Mouse (Mus musculus) midbrain, embryonic 13.5 days (tissue): ENCODE measurements around the gene Rsf1. TPM values are rescaled to one million over a fixed set of nuclear protein-coding genes. Genes with fewer than 3 reads are reported as not detected.

Experiments used
- ATAC-seq: fragments of 200-750 bp; cut with Nextera tagmentation; 2 replicates; pipeline ENCODE4 v1.8.0; 2017; ENCODE audit warnings: mild to moderate bottlenecking, moderate TSS enrichment, moderate library complexity
- H3K27ac ChIP-seq: fragments of 300-500 bp; sonication (generic); 2 replicates; pipeline ENCODE4 v1.5.1; 2015; ENCODE audit warnings: inconsistent platforms, mild to moderate bottlenecking, moderate library complexity
- H3K27me3 ChIP-seq: fragments of 300-500 bp; sonication (generic); 2 replicates; pipeline ENCODE4 v1.6.1; 2015; ENCODE audit warnings: mild to moderate bottlenecking, inconsistent platforms
- H3K36me3 ChIP-seq: fragments of 300-500 bp; sonication (generic); 2 replicates; pipeline ENCODE4 v1.6.1; 2015; ENCODE audit warnings: mild to moderate bottlenecking, inconsistent platforms
- H3K4me1 ChIP-seq: fragments of 300-500 bp; sonication (generic); replicated peaks from 2 replicates; pipeline ENCODE4 v1.6.1; 2015; ENCODE audit warnings: inconsistent platforms
- H3K4me2 ChIP-seq: fragments of 300-500 bp; sonication (generic); replicated peaks from 2 replicates; pipeline ENCODE4 v1.6.1; 2015; ENCODE audit warnings: moderate library complexity, mild to moderate bottlenecking, inconsistent platforms
- H3K4me3 ChIP-seq: fragments of 300-500 bp; sonication (generic); replicated peaks from 2 replicates; pipeline ENCODE4 v1.5.1; 2015; ENCODE audit warnings: mild to moderate bottlenecking, inconsistent platforms
- H3K9ac ChIP-seq: fragments of 300-500 bp; sonication (generic); replicated peaks from 2 replicates; pipeline ENCODE4 v1.6.1; 2015; ENCODE audit warnings: mild to moderate bottlenecking, inconsistent platforms
- H3K9me3 ChIP-seq: fragments of 300-500 bp; sonication (generic); 2 replicates; pipeline ENCODE4 v1.6.1; 2016; ENCODE audit warnings: mild to moderate bottlenecking, inconsistent platforms
- WGBS: fragments of 180-500 bp; shearing (Covaris S2); methylation state at CpG from one replicate; pipeline ENCODE4 v1.1.7; 2015; 5-methylcytosine and 5-hydroxymethylcytosine counted together
- polyA plus RNA-seq: library from polyadenylated mRNA; unstranded; fragments of >200 nt; fragmentation: Nextera tagmentation; extraction: Ambion mirVana; gene quantifications from 2 replicates; pipeline ENCODE4 v1.2.1, GENCODE M21; 2015

The Rsf1 gene
- polyA plus RNA-seq, result 35.6 and 40.9 TPM in 2 replicates

DNA sequence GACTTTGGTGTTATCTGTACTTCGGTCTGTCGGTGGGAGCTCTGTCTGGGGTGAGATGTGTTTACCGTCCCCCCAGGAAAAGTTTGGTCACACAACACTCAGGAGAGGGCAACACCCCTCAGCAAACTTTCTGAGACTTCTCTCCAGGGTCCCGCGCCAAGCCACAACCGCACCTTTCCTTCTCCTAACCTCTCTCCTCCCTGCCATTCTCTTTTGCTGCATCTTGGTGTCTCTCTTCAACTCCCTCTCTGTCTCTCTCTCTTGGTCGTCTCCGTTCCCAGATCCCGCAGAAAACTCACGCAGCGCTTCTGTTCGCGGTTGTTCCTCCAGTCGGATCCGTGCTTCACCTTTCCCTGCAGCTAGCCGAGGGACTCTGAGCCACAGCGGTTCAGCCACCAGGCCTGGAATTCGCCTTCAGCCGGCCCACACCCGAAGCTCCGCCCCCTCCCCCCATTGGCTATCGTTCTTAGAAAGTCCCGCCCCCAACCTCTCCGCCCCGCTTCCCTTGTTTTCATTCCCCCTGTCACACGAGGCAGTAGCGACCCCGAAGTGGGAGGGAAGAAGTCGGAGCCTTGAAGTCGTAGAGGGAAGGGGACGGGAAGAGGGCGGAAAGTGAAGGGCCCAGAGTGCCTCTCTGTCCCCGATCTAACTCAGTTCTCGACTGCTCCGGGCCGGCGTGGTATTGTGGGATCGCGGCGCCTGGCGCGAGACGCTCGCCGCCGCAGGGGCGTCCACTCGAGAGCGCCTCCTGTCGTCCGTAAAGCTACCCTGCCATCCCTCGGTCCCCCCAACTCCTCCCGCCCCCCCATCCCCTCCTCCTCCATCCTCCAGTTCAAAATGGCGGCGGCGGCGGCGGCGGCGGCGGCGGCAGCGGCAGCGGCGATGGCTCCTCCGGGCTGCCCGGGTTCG lies at the start of gene Rsf1, which contains the start of gene Aamdc:
TSS of gene Rsf1 (plus strand) at position 823 of the 909 bp plus-strand sequence.
TSS of gene Aamdc (minus strand) at position 431 of the 909 bp plus-strand sequence.
- Histone ChIP-seq H3K27me3 (no peaks in the 10 kb centered on the region), H3K9me3 (no peaks in the 10 kb centered on the region), H3K4me2 (peak within 1 kb of the TSS; percentile 77), H3K4me1 (peaks cover 22% of the 10 kb centered on the region), H3K4me3 (peak within 1 kb of the TSS; percentile 100), H3K9ac (peak within 1 kb of the TSS; percentile 100), H3K27ac (peak within 1 kb of the TSS; percentile 99), H3K36me3 (no peaks in the 10 kb centered on the region)
- ATAC-seq, result peak; percentile 98
- WGBS, result under 1% methylated on average over 66 of the region's 68 CpGs

DNA sequence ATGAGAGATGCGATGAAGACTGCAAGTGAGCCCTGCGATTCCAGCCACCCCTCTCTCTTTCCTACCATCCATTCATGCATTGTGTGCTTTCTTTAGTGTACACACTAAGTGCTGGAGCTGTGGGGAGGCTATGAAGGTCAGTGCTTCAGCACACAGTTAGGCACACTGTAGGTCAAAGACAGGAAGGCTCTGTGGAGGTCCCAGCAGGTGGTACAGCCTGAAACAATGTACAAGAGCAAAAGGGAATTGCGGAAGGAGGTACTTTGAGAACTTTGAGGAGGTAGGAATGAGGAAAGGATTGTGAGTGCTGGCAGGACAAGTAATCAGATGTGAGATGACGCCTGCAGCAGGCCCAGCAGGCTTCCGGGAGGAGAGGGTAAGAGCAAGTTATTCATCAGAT lies 44.2 kb upstream of the Rsf1 start:
- 87% methylated on average over 5 of the region's 5 CpGs for WGBS
- H3K9ac ChIP-seq, result no peak overlapping the region
- H3K27ac ChIP-seq, result no peak overlapping the region
- no peak overlapping the region for H3K4me3 ChIP-seq
- no peak for ATAC-seq
- H3K27me3 ChIP-seq, result no peaks in the 10 kb centered on the region
- no peak overlapping the region for H3K4me2 ChIP-seq
- no peaks in the 10 kb centered on the region for H3K9me3 ChIP-seq
- no peaks in the 10 kb centered on the region for H3K4me1 ChIP-seq
- H3K36me3 ChIP-seq, result peaks cover 95% of the 10 kb centered on the region

DNA sequence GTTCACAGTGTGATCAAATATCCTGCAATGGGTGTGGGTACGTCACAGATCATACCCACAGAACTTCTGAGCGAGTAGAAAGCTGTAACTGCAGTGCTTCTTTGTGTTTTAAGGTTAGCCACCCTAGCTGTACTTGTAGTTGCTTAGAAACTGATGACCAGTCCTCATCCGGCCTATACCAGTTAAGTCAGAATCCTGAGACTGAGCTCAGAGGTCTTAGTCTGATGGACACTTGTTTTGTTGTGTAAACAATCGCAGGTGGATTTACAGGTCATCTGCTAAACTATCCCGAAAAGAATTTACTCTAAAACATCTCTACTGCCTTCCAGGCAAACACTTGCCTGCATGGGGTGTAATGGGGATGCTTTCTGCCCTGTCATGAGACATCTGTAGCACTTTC lies 43.1 kb upstream of the Rsf1 start:
- no peak for ATAC-seq
- peaks cover 95% of the 10 kb centered on the region for H3K36me3 ChIP-seq

GRCm38 (mm10) chr7:97546462-97546861 lies 33.2 kb upstream of the Rsf1 start:
- H3K36me3 ChIP-seq, result peaks cover 28% of the 10 kb centered on the region
- H3K9me3 ChIP-seq, result peaks cover 7% of the 10 kb centered on the region; the same call in 1 of the 2 replicates
- no peak overlapping the region for H3K27ac ChIP-seq
- H3K9ac ChIP-seq, result no peak overlapping the region
- ATAC-seq, result no peak
- no peak overlapping the region for H3K4me2 ChIP-seq
- no peaks in the 10 kb centered on the region for H3K27me3 ChIP-seq
- no peaks in the 10 kb centered on the region for H3K4me1 ChIP-seq
- no peak overlapping the region for H3K4me3 ChIP-seq
- 90% methylated on average over 2 of the region's 2 CpGs for WGBS

More for the DNA sequence above, 43.1 kb upstream of the Rsf1 start:
- H3K4me1 ChIP-seq, result no peaks in the 10 kb centered on the region
- H3K27me3 ChIP-seq, result no peaks in the 10 kb centered on the region
- H3K9ac ChIP-seq, result no peak overlapping the region
- no peak overlapping the region for H3K4me3 ChIP-seq
- no peak overlapping the region for H3K4me2 ChIP-seq
- WGBS, result 93% methylated on average over 5 of the region's 5 CpGs
- H3K27ac ChIP-seq, result no peak overlapping the region
- no peaks in the 10 kb centered on the region for H3K9me3 ChIP-seq

- Histone ChIP-seq H3K36me3 (0 out of 2 replicates have a peak, but pooled peaks cover 4% of the 10 kb centered on the region), H3K9me3 (no peaks in the 10 kb centered on the region), H3K4me3 (no peak overlapping the region), H3K27ac (no peak overlapping the region), H3K4me1 (no peaks in the 10 kb centered on the region), H3K4me2 (no peak overlapping the region), H3K9ac (no peak overlapping the region), H3K27me3 (no peaks in the 10 kb centered on the region)
- ATAC-seq, result no peak
- 95% methylated on average over 10 of the region's 10 CpGs for WGBS
Observed at GRCm38 (mm10) chr7:97549301-97549700, 30.4 kb upstream of the Rsf1 start.

DNA sequence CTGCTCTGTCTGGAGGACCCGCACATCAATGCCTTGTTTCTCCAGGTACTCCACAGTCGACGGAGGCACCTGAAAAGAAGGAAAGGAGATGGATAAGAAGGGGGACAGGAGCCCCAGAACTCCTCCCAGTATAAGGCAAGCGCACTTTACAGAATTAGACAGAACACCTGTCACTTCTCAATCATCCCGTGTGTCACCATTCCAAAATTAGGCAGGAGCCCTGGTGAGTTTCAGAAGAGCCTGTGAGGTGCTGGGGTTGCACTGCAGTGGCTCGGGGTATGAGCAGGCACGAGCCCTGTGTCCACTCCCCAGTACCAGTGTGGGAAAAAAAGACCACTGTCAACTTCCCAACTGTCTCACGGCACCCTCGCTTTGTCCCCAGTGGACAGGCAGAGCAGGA lies 29.0 kb upstream of the Rsf1 start:
- no peak overlapping the region for H3K27ac ChIP-seq
- no peak overlapping the region for H3K4me3 ChIP-seq
- no peaks in the 10 kb centered on the region for H3K4me1 ChIP-seq
- 0 out of 2 replicates have a peak, but pooled peaks cover 8% of the 10 kb centered on the region for H3K36me3 ChIP-seq
- no peak overlapping the region for H3K4me2 ChIP-seq
- ATAC-seq, result no peak
- no peaks in the 10 kb centered on the region for H3K27me3 ChIP-seq
- H3K9me3 ChIP-seq, result no peaks in the 10 kb centered on the region
- H3K9ac ChIP-seq, result no peak overlapping the region
- WGBS, result 90% methylated on average over 9 of the region's 9 CpGs

GRCm38 (mm10) chr7:97563576-97563975 lies 16.1 kb upstream of the Rsf1 start:
- no peak for ATAC-seq
- 94% methylated on average over 2 of the region's 2 CpGs for WGBS
- Histone ChIP-seq H3K4me2 (no peak overlapping the region), H3K27ac (no peak overlapping the region), H3K9ac (no peak overlapping the region), H3K4me1 (no peaks in the 10 kb centered on the region), H3K9me3 (no peaks in the 10 kb centered on the region), H3K36me3 (no peaks in the 10 kb centered on the region), H3K27me3 (no peaks in the 10 kb centered on the region), H3K4me3 (no peak overlapping the region)

DNA sequence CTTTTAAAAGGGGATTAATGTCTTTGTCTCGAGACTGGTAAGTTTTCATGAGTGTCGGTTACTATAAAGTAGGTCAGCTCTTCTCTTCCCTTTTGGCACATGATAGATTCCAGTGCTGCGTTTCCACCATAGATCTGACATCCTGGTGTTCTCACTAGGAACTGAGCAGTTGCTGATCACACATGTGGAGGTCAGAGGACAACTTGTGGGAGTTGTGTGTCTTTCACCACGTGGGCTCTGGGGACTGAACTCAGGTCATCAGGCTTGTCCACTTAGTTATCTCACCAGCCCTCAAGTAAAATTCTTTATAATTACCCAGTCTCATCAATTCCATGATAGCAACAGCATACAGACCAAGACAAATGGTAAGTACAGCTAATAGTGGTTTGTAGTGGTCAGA lies 10.3 kb upstream of the Rsf1 start:
- Histone ChIP-seq H3K4me1 (no peaks in the 10 kb centered on the region), H3K27me3 (no peaks in the 10 kb centered on the region), H3K36me3 (peaks cover 3% of the 10 kb centered on the region; the same call in 1 of the 2 replicates), H3K9me3 (no peaks in the 10 kb centered on the region), H3K4me2 (no peak overlapping the region), H3K4me3 (no peak overlapping the region), H3K27ac (no peak overlapping the region), H3K9ac (no peak overlapping the region)
- 87% methylated on average over 4 of the region's 4 CpGs for WGBS
- ATAC-seq, result no peak

DNA sequence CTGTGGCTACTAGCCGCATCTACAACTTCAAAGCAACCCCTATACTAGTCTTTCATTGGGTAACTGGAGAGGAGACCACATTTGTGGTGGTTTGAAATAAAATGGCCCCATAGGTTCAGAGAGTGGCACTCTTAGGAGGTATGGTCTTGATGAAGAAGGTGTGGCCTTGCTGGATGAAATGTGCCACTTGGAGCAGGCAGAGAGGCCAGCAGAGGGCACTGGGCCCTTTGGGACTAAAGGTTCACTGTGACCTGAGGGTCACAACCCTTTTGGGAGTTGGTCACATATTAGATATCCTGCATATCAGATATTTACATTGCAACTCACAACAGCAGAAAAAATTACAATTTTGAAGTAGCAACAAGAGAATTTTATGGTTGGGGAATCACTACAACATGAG lies 9.3 kb upstream of the Rsf1 start:
- no peak overlapping the region for H3K4me3 ChIP-seq
- H3K27ac ChIP-seq, result no peak overlapping the region
- ATAC-seq, result no peak
- WGBS, result 88% methylated on average over 1 of the region's 1 CpGs
- no peak overlapping the region for H3K9ac ChIP-seq
- no peaks in the 10 kb centered on the region for H3K27me3 ChIP-seq
- no peaks in the 10 kb centered on the region for H3K4me1 ChIP-seq
- H3K36me3 ChIP-seq, result peaks cover 3% of the 10 kb centered on the region; the same call in 1 of the 2 replicates
- H3K4me2 ChIP-seq, result no peak overlapping the region
- H3K9me3 ChIP-seq, result no peaks in the 10 kb centered on the region

DNA sequence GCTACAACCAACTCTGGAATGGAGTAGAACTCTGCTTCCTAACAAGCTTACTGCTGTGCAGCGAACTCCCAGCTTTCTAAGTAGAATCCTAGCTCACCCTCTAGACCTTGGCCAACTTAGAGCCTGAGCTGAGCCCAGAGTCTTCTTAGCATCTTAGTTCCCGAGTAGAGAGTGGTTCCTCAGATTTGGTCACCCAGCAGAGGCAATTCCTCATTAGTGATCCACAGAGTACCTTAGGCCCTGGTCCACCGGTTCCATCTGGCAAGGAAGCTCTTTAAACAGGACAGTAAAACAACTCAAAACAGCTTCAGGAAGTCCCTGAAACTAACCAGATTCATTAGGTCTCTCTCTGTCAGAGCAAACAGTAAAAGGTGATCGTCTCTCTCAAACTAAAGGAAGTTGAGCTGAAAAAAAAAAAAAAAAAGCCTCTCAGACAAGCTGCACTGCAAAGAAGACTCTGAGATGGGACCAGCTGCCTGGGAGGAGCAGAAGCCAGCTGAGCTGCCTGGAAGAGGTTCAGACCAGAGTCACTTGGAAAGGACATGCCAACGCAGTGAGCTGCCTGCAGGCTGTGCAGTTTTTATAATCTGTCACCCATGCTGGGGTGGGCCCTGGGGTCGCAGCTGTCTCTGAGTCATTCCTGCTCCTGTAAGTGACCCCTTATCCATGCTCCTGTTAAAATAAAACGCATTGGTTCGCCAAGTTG lies 1.2 kb upstream of the Rsf1 start:
- H3K4me2 ChIP-seq, result peak overlapping the region; percentile 77
- H3K4me3 ChIP-seq, result peak overlapping the region; percentile 100
- ATAC-seq, result peak; percentile 2
- no peaks in the 10 kb centered on the region for H3K9me3 ChIP-seq
- 33% methylated on average over 8 of the region's 8 CpGs for WGBS
- H3K27me3 ChIP-seq, result no peaks in the 10 kb centered on the region
- H3K4me1 ChIP-seq, result peaks cover 20% of the 10 kb centered on the region
- H3K9ac ChIP-seq, result peak overlapping the region; percentile 64
- peak overlapping the region; percentile 64; the same call in 1 of the 2 replicates for H3K27ac ChIP-seq
- H3K36me3 ChIP-seq, result no peaks in the 10 kb centered on the region

DNA sequence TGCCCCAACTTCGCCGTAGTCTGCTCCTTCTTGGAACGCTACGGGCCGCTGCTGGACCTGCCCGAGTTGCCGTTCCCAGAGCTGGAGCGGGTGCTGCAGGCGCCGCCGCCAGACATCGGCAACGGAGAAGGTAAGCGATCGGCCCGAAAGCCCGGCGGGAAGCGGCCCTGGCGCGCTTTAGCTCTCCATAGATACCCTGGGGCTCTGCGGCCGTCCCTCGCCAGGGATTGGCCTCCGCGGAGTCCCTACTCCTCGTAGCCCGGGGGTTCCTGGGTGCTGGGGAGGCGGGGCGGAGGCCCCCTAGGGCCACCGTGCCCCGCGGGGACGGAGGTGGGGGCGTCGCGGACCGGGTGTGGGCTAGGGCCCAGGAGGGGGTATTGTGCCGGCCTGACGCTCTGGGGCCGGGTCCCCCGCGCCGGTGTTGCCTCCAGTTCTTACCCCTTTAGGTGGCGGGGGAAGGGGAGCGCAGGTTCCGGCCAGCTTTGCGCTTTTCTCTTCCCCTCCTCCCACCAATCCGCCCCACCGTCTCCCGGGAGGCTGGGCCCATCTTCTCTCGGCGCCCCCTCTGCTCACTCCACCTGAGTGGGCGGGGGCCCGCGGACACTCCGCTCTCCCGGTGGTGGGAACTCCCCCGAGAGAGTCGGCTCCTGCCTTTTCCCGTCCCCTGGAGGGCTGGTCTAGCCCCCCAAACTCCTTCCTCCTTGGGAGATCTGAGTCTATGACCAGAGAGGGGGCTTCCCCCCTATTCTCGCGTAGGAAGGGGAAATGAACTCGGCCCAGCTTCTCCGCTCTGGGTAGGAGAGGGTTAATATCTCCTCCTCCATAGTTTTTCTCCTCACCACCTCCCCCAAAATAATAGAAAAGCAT lies 520 bp downstream of the Rsf1 start:
- Histone ChIP-seq H3K4me2 (peak overlapping the region; percentile 77), H3K4me1 (peaks cover 22% of the 10 kb centered on the region), H3K9me3 (no peaks in the 10 kb centered on the region), H3K36me3 (no peaks in the 10 kb centered on the region), H3K27ac (peak overlapping the region; percentile 99), H3K9ac (peak overlapping the region; percentile 100), H3K27me3 (no peaks in the 10 kb centered on the region), H3K4me3 (peak overlapping the region; percentile 100)
- WGBS, result 0% methylated on average over 49 of the region's 65 CpGs
- peak; percentile 34 for ATAC-seq
